12 mouse cellular contexts compared by ENCODE assay signal in the genomic region with DNA sequence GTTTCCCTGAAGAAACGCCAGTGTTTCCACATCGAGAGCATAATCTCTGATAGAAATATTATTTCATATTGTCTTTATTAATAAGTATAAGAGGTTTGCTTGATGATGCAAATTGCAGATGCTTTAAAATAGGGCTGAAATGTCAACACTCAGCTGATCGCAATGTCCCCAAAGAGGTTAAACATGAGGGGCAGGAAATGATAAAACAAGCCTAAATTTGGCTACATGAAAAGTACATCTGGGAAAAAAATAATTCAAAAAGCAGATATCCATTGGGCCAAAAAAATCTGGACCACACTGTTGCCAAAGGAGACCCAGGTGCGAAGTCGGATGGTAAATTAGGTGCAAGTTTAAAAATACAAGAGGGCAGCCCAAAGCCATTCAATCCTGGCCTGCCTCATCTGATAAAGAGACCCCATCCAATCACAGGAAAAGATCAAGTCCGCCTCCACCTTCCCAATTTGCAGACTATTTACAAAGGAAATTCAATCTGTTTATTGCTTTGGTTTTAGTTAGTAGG.
"Had no signal": no experiment of that assay in that cellular context is flagged by ENCODE, and none has a peak within 500 bp of the region (broad histone marks: within the 10 kb centered on the region; RNA-seq: fewer than 3 reads in every experiment).

No protein-coding gene starts in this region.

- H3K27ac ChIP-seq: limb, embryonic 13.5 days; liver, embryonic 14.5 days; neural tube, embryonic 15.5 days had no signal

- H3K36me3 ChIP-seq: limb, embryonic 13.5 days; neural tube, embryonic 15.5 days had no signal

- H3K9me3 ChIP-seq: limb, embryonic 13.5 days; neural tube, embryonic 15.5 days had no signal

- H3K27me3 ChIP-seq: limb, embryonic 13.5 days; neural tube, embryonic 15.5 days had no signal

- H3K9ac ChIP-seq: limb, embryonic 13.5 days; liver, embryonic 14.5 days; neural tube, embryonic 15.5 days had no signal

- H3K4me2 ChIP-seq: limb, embryonic 13.5 days; neural tube, embryonic 15.5 days had no signal

- H3K4me3 ChIP-seq: limb, embryonic 13.5 days; myocyte; neural tube, embryonic 15.5 days had no signal

- DNase-seq: kidney, postnatal 36 days; layer of hippocampus, adult 9-11 months; layer of hippocampus, postnatal 36 days; lung, adult 18-20 months; midbrain, embryonic 14.5 days; right cerebral cortex, adult 18-20 months; spleen, adult 18-20 months; thymus, postnatal 36 days had no signal
